Mouse (Mus musculus) cerebellum, adult 11 months (tissue): ENCODE measurements around the gene Zdhhc17.

Experiments used
- DNase-seq: peaks from one replicate; pipeline ENCODE4 v3.0.0; 2022

Gene Zdhhc17

DNA sequence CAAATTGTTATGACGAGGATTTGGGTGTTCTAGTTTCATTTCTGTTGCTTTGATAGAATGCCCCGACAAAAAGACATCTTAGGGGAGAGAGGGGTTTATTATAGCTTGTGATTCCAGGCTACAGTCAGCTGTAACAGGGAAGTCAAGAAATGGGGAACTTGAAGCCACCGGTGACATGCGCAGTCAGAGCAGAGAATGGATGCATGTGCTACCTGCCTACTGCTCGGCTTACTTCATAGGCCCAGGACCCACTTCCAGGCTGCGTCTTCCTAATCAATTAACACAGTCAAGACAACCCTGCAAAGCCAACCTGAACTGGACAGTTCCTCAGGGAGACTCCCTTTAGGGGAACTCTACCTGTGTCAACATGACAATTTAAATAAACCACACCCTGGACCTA lies 5.7 kb downstream of the Zdhhc17 start:
- no peak for DNase-seq

DNA sequence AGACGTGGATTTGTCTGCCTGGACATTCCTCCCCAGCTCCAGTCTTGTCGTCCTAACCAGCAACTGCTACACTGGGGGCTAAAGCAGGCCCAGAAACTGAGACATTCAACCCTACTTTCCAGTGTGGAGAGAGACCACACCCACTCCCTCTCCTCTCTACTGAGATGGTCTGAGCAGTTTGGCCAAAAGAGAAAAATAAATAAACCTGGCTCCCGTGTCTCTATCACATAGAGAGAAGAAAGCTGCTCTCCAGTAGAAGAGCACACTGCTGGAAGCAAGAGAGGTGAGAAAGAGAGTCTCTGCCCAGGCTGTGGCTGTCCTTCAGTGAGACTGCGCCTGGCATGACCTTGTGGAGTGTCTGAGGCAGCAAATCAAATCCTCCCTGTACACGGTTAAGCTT lies 10.7 kb downstream of the Zdhhc17 start:
- no peak for DNase-seq

DNA sequence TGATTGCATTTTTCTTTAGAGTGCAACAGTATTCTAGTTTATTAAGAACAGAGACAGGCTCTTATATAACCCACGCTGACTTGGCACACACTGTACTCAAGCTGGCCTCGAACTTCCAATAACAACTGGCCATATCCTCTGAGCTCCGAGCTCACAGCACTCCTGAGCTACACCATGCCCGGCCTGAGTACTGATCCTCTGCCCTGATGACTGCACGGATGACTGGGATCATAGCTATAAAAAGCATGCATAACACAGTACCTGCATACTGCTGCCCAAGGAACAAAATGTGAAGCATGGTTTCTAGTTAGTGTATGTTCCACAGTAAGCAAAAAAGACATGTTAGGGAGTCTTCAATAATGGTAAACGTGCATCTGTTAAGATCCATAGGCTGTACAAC lies 12.8 kb downstream of the Zdhhc17 start:
- DNase-seq = no peak

DNA sequence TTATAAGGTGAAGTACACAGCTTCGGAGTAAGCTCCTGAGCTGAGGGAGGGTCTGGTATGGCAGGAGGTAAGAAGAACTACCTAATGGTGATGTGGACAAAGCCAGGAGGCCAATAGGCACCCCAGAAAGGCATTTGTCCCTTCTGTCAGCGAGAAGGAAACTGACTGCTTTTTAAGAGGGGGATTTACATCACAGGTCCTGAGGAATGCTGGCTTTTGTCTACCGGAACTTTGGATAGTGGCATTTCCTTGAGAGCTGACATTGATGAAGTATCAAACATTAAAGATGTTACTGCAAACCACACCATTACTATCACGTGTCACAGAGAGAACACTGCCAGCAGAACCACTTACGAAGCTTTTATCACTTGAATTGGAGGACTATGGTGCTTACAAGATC lies 15.2 kb downstream of the Zdhhc17 start:
- no peak for DNase-seq

DNA sequence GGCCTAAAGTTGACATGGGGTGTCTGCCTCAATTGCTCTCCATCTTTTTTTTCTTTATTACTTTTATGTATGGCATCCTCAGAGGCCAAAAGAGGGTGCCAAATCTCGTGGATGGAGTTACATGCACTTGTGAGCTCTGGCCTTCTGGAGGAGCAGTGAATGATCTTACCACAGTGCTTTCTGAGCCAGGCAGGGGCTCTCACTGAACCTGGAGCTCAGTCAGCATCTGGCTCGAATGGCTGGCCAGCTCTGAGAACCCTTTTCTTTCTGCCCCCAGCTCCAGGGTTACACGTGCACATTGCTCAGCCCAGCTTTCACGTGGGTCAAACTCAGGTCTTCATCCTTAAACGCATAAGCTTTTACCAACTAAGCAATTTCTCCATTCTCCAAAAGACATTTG lies 16.7 kb downstream of the Zdhhc17 start:
- no peak for DNase-seq

DNA sequence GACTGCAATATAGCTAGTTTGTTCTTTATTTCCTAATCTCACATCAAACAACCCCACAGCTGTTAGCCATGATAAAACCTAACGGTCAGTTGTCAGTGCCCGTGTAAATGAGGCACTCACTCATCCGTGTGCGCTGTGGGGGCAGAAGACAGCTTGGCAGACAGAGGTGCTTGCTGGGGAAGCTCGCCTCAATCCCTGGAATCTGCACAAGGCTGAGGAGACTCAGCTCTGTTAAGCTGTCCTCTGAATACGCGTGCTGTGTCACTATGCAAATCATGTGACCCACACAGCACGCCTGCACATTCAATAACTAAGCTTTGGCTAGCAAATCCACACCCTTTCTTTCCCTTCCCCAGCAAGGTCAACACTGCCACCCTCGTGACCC lies 17.9 kb downstream of the Zdhhc17 start:
- DNase-seq = no peak

DNA sequence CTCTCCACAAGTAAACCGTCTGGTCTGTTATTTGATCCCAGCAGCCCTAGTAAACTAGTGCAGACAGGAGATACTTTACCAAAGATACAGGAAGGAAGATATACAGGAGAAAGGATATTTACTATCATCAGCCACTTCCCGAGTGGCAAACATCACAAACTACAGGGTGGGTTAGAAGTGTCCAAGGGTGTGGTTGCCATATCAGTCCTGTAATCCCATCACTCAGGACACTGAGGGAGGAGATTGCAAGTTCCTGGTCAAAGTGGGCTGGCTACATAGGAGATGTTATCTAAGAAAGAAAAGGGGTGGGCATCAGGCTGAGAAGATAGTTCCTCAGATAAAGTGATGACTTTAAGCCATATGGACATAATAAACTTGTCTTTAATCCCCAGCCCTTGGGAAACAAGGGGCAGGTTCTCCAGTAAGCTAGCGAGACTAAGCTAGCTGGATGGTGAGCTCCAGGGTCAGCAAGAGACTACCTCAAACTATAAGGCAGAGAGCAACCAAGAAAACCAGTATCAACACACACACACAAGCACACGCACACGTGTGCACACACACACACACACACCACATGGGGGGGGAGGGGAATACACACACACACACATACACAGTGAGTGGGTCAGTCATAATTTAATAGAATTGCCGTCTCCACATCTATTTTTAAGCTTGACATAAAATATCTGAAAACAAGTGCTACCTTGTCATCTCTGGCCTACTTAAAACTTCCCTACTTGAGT lies 18.5 kb downstream of the Zdhhc17 start:
- no peak for DNase-seq

DNA sequence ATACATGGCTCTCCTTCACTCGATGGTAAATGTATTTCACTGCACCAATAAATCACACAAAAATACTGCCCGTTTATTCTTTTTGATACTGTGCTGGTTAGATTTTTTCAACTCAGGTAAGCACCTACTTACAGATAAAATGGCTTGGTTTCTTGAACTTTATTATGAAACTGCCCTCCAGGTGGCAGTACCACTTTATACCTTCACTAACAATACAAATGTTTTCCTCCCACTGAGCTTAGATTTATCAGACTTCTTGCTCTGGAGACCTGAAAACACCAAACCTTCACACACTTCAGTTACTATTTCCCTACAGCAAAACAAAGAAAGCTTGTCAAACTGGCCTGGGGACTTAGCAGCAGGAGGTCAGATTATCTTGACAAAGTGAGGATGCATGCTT lies 20.2 kb downstream of the Zdhhc17 start:
- DNase-seq = no peak

DNA sequence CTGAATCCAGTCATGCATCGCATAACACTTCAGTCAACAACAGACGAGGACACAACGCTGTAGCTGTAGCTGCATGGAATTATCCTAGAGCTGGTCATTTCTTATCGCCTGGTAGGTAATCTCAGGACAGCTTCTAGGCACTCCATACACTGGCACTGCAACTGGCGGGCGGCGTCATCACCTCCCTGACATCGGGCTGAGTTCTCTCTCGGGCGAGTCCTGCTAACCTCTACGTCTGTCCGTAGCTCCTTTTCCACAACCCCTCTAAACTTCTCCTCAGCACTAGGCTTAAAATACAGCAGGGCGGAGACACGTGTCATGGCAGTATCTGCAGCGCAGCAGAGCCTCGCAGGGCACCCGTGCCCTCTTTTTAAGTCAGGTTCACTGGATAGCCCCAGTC lies 23.3 kb downstream of the Zdhhc17 start:
- no peak for DNase-seq

DNA sequence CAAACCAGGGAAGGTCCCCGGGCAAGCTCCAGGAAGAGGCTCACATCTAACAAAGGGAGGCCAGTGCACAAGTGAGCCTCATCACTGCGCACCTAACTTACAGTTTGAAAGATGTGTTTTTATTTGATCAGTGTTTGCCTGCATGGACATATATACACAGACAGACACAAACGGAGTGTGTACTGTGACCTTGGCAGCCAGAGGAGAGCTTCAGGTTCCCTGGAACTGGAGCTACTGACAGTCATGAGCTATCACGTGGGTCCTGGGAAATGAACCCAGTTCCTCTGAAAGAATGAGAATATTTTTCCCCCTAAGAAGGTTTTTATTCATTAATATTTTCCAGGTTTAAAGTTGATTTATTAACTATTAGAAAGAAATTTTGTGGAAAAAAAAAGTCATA lies 27.2 kb downstream of the Zdhhc17 start:
- no peak for DNase-seq

DNA sequence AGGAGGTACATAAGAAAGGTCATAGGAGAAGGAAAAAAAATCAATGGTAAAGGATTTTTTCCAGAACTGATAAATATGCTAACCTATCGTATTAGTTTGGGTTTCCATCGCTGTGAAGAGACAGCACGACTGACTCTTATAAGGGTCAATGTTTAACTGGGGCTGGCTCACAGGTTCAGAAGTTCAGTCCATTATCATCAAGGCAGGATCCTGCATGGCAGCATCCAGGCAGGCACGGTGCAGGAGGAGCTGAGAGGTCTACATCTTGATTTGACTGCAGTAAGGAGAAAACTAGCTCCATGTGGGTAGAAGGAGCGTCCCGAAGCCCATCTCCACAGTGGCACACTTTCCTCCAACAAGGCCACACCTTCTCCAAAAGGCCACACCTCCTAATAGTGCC lies 29.5 kb downstream of the Zdhhc17 start:
- DNase-seq = no peak

DNA sequence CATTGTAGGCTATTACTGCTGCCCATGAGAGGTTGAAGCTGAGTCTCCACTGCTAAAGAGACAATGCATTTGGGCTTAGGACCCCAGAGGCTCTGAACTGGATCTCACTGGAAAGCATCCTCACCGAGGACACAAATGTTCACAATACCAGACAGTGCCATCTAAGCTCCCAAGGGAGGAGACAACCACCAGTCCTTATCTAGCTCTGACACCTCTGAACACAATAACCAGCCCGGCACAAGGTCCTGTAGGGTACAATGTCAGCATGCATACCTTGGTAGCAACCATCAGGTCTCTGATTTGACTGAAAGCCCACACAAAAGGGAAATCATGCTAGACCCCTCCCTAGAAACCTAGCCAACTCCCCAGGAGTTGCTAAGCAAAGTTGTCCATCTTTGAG lies 30.5 kb downstream of the Zdhhc17 start:
- DNase-seq = no peak

DNA sequence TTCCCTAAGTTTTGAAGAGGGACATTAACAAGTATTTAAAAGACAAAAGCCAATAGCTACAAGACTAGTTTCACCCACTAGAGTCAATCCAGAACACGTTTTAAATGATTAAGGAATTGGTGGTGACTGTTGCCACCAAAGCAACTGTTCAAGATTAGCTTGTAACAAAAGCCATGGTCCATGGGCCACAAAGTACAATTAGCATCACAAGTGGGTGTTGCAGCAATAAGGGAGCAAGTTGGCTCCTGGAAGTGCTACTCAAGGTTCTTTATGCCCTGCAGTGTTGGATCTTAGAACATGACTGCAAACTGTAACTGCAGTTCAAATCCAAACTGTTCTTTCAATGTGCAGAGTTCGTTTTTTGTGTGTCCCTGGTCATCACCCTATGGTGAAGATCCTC lies 32.6 kb downstream of the Zdhhc17 start:
- DNase-seq = no peak

DNA sequence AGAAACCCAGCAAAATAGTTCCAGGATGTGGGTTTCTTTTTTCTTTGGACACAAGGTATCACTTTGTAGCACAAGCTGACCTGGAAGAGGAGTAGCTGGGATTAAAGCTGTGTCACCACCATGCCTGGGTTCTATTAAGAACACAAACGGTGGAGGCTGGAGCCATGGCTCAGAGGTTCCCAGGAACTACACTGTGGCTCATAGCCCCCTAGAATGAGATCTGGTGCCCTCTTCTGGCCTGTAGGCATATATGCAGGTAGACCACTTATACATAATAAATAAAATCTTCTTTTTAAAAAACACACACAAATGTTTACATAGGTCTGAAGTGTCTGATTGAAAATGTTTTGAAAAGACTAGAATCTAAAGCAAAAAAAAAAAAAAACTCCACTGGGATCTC lies 33.9 kb downstream of the Zdhhc17 start:
- peak; percentile 33 for DNase-seq

DNA sequence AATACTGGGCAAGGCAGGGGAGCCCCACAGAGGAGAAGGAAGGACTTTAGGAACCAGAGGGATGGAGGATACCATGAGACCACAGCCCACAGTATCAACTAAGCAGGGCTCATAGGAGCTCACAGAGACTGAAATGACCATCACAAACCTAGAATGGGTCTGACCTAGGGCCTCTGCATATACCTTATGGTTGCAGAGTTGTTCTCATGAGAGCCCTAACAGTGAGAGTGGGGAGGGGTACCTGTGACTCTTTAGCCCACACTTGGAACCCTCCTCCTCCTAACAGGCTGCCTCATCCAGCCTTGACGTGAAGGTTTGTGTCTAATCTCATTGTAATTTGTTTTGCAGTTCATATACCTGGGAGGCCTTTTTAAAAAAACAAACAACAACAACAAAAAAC lies 35.1 kb downstream of the Zdhhc17 start:
- DNase-seq = no peak

DNA sequence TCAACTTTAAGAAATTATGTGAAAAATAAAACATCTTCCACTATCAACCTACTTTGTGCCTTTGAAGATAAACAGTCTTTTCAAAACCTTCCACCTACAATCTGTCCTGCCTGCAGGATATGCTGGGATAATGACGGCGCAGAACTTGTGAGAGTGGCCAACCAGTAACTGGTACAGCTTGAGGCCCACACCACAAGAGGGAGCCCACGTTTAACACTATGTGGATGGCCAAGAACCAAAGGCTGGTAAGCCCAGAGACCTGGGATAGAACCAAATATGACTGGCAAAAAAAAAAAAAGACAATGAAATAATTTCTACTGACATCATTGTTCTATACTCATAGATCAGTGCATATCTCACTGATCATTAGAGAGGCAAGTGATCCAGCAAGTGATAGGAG lies 35.5 kb downstream of the Zdhhc17 start:
- peak; percentile 40 for DNase-seq

DNA sequence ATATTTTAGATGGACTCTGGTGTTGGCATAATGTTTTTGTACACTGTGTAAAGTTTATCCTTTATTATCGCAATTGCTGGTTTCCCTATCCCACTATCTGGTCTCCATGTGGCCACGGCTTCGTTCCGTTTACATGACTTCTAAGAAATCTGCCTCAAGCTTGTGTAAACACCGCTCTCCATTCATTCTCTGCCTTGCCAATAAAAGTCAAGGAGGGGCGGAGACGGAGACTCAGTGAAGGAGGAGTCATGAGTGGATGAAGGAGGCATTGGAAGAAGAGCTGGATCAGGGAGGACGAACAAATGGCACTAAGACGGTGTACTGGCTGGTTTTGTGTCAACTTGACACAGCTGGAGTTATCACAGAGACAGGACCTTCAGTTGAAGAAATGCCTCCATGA lies 37.9 kb downstream of the Zdhhc17 start:
- DNase-seq = no peak

DNA sequence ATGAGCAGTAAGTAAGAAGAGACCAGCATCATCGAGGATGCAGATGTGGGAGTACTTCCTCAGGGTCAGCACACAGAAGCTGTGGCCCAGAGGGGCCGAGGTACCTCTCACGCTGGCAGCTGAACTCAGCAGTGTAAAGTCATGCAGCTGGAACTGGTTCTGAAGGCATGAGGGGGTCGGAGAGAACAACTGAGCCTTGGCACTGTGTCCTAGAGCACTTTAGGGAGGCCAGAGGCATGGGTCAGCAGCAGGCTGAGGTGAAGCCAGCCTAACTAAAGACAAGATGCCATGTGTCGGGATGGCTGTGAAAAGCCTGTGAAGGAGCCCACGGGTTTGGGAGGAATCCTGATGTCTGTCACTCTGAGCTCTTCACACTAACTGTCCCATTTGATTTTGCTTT lies 38.5 kb downstream of the Zdhhc17 start:
- no peak for DNase-seq

DNA sequence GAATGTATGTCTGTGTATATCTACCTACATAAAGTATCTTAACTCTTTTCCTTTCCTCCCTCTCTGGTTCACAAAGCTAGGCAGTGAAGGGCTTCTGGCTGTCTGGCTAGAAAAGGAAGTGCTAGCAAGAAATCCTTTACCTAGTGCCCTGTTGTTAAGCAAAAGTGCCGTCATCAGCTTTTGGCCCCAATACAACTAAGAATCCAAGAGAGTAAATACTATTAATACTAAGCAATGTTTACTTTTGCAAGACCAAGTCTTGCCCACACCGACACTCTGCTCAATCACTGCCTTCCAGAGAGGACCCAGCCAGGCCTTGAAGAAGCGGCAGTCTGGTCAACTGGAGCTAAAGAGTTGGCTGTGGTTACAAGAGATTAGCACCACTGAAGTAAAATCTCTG lies 38.9 kb downstream of the Zdhhc17 start:
- DNase-seq = no peak

DNA sequence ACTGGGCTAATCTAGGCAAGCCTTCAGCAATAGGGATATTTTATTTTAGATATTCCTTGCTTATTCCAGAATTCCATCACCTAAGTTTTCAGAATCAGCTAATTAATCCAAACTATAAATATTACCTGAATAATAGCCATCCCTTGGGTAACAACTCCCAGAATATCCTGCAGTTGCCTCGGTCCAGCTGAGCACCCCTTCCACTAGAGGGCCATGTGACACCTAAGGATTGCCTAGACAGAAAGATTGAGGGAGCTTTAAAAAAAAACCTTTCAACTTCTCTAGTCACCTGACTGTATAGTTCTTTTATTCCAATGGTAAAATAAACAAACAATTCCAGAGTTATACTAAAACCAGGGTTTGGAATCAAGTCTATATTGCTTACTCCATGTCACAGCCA lies 47.8 kb downstream of the Zdhhc17 start:
- no peak for DNase-seq

DNA sequence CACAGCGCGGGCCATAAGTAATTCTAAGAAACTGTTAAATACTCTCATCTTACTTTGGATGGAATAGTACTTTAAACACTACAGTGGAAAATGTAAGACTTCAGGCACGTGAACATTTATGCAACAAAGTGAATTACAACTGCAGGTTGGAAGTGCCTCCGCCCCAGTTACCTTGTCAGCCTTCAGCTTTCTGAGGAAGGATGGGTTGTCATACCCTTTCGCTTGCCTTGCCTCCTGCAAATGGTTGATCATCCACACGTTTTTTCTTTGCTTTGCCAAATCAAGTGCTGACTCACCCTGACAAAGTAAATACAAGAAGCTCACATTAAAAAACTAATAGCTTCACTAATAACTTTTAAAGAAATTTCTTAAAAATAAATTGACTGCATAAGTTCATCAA lies 49.1 kb downstream of the Zdhhc17 start:
- no peak for DNase-seq

DNA sequence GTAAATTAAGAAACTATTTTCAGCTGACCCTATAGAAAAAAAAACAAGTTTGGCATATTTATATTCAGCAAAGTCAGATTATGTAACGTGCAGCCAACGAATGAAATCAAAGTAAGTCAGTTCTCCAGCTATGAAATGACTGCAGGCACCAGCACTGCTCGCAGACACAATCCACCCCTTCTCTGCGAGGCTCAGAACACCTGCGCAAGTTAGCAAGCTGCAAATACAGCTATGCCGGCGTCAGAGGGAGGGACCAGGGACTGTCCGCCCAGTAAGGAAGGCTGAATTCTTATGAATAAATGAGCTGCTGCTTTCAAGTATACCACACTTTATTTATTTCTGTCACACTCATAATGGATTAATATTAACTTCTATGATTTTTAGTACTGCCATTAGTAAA lies 50.2 kb downstream of the Zdhhc17 start:
- no peak for DNase-seq

DNA sequence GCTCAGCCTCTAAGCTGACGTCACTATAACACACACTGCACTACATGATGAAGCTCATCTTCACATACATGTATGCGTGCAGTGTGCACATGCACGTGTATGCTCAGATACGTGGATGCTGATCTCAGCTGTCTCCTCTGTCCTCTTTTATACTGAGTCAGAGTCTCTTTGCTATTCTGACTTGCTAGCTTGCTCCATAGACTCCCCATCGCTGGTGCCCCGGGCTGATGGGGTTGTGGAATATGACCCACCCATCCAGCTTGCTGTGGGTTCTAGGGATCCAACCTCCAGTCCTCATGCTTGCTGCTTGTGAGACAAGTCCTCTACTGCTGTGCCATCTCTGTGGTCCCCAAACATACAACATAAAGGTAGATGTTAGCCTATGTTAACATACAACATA lies 51.1 kb downstream of the Zdhhc17 start:
- no peak for DNase-seq

DNA sequence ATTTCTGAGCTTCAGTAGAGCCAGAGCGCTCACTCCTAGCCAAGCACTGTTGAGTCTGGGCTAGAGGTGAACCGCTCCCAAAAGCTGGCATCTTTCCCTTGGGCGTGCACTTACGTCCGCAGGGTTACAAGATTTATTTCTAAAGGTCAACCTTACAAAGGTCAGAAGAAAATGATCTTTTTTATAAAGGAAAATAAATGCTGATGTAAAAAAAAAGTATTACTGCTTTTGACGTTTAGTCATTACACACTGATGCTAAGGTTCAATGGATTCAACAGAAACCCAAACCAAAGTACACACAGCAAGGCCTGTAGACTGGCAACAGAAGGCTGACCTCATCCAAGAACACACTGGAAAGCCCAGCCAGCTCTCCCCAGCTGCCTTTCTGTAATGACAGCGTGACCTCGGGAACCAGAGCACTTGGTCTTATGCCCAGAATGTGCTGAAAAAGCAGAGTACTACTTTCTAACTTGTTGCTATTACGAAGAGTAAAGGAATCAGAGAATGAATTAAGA lies 56.9 kb downstream of the Zdhhc17 start:
- no peak for DNase-seq

DNA sequence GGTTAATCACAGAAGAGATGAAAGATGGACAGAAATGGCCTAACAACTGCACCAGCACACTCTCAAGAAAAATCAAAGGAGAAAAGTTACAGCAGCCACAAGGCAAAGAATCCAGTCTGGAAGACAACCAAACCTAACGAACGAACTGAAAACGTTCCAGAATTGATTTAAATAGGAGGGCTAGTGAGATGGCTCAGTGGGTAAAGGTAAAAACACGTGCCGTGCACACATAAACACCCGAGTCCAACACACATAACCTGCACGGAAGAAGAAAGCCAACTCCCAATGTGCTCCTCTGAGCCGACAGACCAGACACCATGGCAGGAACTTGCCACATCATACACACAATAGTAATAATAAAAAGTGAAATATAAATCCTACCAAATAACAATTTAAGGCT lies 57.7 kb downstream of the Zdhhc17 start:
- DNase-seq = no peak

DNA sequence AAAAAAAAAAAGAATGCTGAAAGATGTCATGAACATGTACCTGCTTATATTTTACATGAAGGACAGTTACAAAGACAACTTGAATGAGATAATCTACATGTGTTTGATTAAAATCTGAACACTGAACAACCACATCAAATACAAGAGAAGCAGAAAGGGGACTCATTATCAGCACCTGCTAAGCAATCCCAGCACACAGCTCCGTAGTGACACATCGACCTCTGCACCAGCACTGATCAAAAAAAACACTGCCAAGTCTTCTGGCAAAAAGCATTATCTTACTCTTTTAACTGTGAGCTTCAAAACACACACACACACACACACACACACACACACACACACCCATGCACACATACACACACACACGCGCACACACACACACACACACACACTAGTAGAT lies 58.2 kb downstream of the Zdhhc17 start:
- DNase-seq = no peak
